Mouse (Mus musculus): ENCODE results near the gene P2ry14.
"Not testable (repeated sequence)": the region's sequence is repeated elsewhere in the genome, so short reads cannot be mapped to it uniquely, and the experiment has no call there.

Gene P2ry14

DNA sequence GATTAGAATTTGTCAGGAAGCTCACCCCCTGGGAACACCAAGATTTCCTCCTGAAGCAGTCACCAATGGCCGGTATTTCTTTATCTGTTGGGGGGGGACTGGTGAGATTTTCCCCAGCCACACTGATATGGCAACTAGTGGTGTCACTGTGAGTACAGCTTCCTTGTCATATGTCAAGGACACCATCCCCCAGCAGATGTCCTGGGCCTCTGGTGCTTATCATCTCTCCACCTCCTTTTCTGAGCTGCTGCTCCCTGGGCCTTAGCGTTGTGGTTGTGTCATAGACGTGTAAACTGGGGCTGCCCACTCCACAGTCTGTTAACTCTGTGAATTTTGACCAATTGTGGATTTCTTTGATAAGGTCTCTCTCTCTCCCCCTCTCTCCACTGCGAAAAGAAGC lies 49.0 kb downstream of the P2ry14 start:
- no peak for DNase-seq (ENCODE audit: low spot score)

DNA sequence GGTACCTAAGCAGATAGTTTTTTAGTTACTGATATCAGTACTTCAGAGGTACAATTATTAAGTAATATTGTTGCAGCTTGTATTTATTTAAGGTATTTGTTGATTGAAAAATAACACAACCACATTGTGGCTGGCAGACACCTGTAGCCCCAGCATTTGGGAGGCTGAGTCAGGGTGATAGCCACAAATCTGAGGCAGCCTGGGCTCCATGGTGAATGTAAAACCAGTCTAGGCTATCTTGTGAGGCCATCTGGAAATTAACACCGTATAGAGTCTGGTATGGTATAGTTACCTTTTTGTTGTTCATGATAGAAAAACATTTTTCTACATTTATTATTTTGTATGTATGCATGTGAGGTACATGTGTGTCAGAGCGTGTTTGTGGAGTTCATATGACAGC lies 51.3 kb downstream of the P2ry14 start:
- no peak for DNase-seq (ENCODE audit: low spot score)

DNA sequence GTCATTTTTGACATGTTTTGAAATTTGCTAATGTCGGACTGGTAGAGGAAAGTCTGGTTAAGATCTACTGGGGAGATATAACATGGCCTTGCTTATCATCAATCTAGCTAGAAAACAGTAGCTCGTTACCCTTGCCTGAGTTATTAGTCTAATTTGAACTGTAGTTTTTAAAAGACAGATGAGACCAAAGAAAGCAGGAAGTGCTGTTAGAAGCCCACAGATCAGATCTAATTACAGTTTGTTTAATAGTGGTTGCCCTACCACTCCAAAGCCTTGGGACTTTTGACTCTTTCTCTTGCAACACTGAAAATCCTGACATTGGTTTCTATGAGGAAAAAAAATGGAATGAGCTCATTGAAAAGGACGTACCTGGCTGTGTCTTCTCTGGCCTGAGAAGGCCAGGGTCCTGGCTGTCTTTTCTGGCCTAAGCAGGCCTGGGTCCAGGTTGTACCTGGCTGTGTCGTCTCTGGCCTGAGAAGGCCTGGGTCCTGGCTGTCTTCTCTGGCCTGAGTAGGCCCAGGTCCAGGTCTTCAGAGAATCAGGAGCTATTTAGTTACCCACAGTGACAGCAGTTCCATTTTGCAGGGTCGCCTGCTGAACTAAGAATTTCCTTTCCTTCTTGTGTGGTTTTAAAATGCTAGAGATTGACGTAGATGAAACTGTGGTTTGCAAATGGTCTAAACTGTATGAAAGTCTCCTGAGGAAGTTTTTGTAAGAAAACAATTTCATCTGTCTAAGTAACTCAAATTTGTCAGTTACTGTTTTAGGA lies 52.0 kb downstream of the P2ry14 start, which contains the start of gene Gpr171:
TSS of gene Gpr171 (minus strand) at position 604 of the 769 bp plus-strand sequence.
- no peak for DNase-seq (ENCODE audit: low spot score)

DNA sequence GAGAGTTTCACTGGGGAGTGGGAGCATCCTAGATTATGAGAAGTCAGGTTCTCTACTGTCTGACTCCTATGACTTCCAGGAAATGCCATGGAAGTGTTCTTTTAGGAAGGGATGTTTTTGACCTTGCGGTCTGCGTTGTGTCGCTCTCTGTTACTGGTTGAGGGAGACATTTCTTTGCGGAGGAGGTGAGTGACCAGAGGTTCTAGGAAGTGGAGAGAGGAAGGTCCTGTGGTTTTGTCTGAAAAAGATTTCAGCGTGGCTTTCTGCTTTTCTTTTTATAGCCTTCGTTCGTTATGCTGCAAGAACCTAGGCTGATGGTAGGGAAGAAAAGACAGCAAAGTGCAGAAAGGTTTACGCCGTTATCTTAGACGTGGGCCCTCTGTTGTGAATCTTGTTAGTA lies 54.9 kb downstream of the P2ry14 start:
- DNase-seq (ENCODE audit: low spot score), result no peak

DNA sequence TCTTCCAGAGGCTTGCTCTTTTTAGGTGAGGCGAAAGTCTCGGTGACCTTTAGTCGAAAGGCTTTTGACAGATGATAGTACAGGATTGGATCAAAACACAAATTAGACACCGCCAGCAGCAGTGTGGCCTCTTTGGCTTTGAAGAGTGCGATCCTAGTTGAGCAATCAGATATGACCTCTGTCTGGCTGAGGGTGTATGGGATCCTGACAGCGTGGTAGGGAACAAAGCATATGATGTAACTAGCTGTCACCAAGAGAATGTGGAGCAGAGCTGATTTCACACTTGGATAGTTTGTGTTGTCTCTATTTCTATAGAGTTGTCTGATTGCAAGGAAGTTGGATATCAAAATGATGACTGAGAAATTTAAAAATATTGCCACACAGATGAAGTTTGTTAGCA lies 56.0 kb downstream of the P2ry14 start:
- no peak for DNase-seq (ENCODE audit: low spot score)

DNA sequence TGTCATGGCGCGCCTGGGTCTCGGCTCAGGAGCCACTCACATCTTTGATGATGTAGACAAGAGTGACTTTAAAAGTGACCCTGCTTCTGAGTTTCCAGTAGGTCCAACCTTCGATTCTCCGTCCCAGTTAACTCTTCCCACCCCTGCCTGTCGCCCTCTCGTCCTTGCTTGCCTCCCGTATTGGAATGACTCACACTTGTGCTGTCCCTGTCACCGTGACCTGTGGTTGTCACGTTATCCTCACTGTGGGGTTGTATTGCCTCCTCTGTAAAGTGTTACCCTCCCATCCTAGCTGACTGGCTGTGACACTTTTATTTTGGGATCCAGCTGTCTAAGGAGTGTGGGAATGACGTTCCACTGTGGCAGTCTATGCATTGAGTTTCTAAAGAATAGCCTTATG lies 60.7 kb downstream of the P2ry14 start:
- no peak for DNase-seq (ENCODE audit: low spot score)

DNA sequence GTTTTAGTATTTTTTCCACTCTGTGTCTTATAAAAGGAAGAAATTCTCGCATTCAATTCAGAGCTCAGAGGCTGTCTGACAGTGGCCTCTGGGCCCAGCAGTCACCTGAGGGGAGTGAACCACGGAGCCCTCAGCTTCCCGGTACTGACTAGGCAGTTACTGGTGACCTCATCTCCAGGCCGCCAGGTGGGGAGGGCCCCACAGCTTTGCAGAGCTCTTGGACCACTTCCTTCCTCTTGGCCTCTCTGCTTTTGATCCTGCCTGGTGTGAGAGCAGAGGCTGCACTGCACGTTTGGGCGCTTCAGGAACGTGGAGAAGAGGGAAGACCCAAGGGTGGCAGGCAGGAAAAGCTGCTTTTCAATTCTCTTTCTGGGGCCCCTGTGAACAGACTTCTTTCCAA lies 72.5 kb downstream of the P2ry14 start:
- no peak for DNase-seq (ENCODE audit: low spot score)

DNA sequence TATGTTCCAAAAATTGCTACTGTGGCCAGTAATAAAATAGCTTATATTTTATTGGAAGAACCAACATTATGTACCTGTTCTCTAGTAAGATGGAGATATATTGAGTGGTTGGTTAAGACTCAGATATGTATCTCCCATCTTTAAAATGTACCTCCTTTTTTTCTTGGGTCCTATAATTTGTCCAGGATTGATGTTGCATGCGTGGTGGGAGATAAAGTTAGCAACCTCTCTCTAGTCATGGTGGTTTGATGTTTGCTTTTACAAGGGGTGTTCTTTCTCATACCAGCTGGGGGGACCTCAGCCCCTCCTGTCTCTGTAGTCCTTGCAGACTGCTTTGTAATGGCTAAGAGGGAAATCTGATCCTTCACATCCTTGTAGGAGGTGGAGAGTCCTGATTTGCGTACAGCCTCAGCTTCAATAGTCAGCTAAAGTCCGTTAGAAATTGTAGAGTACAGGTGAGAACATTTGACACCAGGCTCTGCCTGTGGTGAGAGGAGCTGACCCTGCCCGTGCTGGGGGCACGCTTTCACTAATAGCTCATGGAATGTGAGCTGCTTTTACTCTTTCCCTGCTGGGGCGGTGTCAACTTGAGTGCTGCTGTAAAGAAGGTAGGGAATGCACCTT lies 73.0 kb downstream of the P2ry14 start:
- no peak for DNase-seq (ENCODE audit: low spot score)

DNA sequence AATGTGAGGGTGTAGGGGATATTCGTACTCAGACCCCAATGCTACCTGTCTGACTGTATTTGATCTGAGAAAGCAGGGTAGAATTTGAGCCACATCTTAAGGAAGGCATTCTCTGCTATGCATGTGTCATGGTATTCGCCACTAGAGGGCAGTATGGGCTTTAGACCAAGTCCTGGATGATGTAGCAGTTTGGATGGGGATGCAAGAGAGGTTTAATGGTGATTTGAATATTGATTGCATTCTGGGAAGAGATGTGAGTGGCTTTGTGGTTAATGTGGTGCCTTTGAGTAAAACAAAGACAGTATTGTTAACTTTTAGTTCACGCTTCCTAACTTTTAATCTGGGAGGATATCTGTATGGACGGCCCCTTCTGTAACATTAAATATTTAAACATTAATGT lies 74.1 kb downstream of the P2ry14 start:
- DNase-seq (ENCODE audit: low spot score), result peak; percentile 13

DNA sequence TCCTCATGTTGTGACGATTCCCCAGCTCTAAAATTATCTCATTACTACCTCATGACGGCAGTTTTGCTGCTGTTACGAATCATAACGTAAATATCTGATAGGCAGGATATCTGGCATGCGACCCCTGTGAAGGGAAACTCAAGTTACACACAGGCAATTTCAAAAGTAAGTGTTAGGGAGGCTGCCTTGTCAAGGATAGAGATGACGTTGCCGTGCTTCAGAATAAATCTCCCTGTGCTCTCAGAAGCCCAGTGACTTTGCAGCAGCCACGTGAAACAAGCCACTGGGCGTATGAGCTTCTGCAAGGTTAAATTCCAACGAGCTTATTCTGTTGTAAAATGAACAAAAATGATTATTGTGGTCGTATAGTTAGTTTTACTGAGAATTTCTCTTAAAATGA lies 74.8 kb downstream of the P2ry14 start:
- DNase-seq (ENCODE audit: low spot score), result no peak

DNA sequence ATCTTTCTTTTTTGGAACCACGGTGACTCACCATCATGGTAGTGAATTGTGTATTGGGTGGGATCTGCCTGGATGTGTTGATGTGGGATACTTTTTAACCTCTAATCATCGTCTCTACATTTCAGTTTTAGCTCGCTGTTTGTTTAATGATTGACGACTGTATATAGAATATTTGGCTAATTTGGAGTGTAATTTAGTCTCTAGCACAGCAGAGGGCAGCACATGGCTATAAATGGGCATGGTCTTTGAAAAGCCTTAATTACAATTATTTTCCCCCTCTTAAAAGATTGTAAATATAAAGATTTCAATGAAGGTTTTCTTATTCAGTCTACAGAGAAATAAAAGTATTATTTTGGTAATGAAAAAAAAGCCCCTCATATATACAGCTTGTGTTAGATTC lies 76.1 kb downstream of the P2ry14 start:
- DNase-seq (ENCODE audit: low spot score), result no peak

DNA sequence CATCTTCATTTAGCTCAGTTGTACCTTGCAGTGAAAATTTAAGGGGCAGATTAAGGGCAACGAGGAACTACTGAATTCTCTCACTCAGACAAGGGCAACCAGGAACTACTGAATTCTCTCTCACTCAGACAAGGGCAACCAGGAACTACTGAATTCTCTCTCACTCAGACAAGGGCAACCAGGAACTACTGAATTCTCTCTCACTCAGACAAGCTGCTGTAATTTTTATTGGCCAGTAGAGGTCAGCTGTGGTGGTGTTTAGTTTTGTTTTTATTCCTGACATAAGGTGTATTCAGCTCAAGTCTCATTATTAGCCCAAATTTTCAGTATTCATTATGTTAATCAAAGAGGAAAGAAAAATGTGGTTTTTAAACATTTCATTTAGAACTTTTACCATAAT lies 84.3 kb downstream of the P2ry14 start:
- DNase-seq (ENCODE audit: low spot score), result not testable (repeated sequence)

DNA sequence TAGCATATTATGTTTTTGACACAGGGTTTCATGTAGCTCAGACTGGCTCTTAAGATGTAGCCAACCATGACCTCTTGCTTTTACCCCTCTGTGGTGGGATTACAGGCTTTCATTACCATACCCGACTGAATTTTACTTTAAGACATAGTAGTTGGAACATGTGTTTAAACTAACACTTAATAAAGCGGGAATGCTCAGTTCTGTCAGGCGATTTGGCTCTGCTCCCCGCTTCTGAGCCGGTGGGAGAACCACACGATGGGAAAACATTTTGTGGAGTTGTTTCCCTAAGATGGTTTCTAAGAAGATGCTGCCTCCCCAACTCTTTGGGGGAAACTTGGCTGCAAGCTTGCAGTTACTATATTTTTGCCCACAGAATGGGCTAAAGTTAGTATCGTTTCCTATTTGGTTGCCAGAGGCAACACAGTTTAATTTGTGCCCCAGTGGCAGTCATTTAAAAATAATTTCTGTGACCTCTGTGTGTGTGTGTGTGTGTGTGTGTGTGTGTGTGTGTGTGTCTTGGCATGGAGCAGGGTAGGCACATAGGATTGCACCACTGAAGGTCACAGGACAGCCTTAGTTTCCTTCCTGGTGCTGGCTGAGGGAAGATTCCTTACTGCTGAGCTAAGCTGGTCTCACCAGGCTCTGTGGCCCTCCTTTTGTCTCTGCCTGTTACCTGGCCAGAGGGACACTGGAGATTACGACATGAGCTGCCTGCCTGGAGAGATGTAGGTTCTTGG lies 86.7 kb downstream of the P2ry14 start:
- no peak for DNase-seq (ENCODE audit: low spot score)

DNA sequence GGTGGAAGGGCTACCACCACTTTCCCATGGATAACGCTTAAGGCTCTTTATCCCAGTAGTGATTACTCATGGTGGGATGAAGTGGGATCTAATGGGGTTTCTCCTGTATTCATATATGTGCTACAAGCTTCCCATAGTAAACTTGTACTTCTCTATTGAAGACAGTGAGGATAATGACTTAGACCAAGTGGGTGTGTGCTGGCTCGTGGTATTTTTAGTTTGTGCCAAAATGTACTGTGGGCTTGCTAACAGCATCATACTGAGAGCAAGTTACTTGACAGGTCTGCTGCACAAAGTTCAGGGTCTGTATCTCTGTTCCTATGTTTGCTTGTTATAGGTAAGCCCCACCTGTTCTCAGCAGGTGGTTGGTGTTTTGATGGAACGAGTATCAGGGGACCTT lies 87.5 kb downstream of the P2ry14 start:
- DNase-seq (ENCODE audit: low spot score), result no peak

Measured in yolk sac, embryonic 10.5 days (tissue).